Mouse (Mus musculus): Measurements from ENCODE around the gene Anxa6.

The Anxa6 gene

DNA sequence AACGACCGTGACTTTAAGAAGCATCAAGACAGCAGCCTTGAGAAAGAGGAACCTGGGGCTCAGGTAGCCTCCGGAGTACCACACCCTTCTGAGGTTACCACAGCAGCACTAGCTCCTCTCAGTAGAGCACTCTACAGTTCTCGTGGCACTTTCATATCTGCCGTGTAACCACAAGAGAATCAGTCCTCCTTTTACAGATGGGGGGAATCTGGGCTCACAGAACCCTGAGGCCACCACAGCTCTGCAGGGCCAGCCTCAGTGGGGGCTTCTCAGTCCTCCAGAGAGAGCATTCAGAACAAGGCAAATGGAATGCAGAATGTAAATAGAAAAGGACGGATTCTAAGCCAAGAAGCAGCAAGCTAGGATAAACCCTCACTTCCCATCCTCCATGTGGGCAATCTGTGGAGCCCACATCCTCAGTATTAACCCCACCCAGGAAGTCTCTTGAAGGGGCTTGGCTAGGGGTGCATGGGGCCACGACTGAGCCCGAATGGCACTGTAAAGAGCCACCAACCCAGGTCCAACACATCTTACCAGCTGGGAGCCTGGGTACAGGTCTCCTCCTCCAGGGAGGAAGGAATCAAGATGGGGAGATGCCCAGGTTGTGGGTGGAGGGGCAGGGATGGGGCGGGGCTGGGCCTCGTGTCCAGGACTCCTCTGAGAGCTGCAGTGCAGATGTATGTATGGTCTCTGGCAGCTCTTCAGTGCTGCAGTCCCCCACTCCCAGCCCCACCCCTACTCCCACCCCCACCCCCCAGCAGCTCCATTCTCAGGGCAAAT lies 1.8 kb downstream of the Anxa6 start:
- peak in 1 of 2 experiments; percentile 24 for DNase-seq (ENCODE audit: low spot score in 2 of 2)

DNA sequence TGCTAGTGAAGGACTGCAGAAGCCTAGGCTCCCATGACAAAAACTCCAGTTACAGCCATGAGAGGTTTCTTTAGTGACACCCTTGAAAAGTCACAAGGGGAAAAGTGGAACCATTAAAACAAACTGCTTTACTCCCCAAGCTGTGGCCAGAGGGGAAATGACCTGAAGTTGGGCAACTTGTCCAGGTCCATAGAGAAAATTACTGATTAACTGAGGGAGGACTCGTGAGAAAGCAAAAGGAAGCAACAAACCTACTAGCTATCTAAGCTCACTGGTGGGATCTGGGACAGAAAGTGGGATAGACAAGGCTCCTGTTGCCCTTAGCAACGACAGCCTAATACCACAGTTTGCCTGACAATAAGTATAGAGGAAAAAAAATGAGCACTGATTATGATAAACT lies 4.7 kb downstream of the Anxa6 start:
- DNase-seq (ENCODE audit: low spot score in 2 of 2) = no peak

DNA sequence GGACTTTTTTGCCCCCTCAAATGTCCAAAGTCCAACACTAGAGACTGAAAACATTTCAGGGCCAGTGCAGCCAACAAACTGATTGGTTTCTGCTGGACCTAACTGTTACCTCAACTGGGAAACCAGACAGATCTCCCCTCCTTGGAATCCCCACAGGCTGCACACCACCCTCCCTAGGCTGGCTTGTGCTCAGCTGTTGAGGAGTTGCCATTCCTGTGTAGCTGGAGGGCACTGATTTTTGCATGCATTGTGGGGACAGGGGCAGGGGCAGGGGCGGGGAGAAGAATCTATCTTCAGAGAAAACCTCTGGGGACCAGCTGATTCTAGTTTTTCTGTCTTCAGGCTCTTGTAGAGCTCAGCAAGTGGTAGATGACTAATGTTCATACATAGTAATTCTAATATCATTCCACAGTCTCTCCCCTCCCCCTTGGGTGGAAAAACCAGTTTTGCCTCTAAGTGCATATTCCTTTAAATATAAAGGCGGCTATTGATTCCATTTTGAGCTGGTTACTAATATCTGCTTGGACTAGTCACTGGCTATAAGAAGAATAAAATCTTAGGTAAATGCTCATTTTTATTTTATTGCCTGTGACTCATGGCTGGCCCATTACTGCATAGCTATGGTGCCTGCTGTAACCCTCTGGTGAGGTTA lies 5.9 kb downstream of the Anxa6 start:
- no peak for DNase-seq (ENCODE audit: low spot score in 2 of 2)

DNA sequence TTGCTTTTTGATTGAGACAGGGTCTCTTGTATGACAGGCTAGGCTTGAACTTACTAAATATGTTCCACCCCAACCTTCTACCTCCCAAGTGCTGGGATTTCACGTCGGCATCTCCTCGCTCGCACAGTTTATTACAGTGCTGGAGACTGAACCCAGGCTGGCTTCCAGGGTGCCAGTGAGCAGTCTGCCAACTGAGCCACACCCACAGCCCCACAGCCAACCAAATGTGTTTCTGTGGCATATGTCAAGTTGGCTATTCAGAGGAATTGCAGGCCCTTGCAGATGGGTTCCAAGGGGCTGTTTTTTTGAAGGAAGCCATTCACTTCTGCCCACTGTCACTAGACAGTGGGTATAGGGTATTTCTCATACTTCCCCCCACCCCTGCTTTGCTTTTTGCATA lies 7.3 kb downstream of the Anxa6 start:
- peak; percentile 53 to 60 for DNase-seq (ENCODE audit: low spot score in 2 of 2)

DNA sequence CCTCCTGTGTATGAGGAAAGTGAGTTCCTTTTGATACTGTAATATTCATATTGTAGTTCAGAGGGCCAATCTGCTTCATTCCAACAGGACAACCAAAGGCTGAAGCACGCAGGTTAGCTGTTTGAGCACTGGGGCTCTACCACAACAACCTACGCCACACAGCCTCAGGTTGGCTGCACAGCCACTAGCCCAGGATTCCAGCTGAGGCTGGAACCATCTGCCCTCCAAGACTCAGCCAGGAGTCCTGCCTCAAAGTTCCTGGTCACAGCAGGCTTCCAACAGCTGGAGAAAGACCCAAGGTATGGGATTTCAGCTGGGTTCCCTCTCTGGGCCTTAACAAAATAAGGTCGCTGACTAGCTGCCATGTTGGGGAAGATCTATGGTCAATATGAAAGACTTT lies 9.7 kb downstream of the Anxa6 start:
- no peak for DNase-seq (ENCODE audit: low spot score in 2 of 2)

DNA sequence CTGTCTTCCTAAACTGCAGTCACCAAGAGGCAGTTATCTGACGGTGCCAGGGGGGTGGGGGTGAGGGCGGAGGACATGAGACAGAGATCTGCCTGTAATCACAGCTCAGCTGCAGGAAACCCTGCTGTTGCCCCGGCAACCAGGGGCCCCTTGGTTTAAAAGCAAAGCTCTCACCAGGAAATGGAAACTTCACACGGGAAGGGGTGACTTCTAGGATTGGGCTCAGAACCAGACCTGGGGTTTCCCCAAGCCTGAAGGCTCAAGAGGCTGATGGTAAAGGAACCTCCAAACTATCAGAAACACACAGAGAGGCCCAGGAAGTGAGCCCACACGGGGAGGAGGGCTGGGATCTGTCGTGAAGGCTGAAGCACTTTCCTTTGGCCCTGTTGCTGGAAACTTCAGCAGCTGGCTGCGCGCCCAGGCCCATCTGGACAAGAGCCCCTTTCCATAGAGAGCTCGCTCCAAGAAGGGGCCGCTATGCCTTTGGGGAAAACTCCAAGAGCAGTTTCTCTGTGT lies 10.1 kb downstream of the Anxa6 start:
- peak; percentile 91 for DNase-seq (ENCODE audit: low spot score in 2 of 2)

DNA sequence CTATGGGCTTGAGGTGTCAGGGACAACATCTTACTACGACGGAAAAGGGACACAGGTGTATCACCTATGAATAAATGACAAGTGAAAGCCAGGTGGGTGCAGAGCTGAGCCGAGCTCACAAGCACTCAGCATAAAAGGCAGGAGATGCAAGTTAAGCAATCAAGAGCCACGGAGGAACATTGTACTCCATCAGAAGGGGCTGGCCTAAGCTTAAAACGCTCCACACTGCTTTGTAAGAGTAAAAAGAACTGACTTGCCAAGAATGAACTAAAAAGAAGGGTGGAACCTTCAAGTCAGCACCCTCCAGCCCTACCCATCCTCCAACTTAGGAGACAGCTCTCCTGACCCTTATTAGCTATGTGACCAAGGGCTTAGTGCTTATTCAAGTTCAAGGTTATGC lies 10.7 kb downstream of the Anxa6 start:
- no peak for DNase-seq (ENCODE audit: low spot score in 2 of 2)

DNA sequence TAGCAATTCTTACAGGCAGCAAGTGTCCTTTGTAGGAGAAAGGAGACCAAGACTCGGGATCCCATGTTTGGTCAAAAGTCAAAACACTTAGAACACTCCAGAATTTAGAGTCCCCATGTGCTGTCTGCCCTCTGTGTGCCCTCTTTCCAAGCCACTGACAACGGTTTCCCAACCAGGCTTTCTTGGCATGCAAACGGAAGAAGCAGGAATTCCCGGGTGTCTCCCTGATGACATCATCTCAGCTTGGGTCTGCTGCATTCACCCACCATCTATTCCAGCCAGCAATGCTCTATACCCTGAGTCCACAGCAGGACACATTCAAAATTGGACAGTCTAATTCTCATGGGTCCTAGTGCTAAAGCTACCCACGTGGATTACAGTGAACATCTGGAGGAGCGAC lies 11.4 kb downstream of the Anxa6 start:
- DNase-seq (ENCODE audit: low spot score in 2 of 2) = no peak

DNA sequence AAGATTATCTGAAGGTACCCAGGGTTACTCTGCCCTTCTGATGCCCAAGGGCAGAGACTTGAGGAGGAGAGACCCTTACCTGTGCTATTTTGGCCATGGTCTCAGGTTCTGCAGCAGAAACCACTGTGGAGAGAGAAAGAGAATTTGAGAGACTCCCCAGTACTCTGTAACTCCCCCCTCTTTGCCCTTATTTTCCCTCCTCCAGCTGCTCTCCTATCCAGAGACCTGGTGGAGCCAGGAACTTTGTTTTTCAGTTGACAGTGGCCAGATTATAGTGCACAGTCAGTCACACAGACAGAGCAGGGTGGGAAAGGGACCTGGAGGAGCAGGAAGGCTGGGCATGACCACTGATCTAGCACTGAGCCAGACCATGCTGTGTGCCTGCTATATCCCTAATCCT lies 11.8 kb downstream of the Anxa6 start:
- no peak for DNase-seq (ENCODE audit: low spot score in 2 of 2)

DNA sequence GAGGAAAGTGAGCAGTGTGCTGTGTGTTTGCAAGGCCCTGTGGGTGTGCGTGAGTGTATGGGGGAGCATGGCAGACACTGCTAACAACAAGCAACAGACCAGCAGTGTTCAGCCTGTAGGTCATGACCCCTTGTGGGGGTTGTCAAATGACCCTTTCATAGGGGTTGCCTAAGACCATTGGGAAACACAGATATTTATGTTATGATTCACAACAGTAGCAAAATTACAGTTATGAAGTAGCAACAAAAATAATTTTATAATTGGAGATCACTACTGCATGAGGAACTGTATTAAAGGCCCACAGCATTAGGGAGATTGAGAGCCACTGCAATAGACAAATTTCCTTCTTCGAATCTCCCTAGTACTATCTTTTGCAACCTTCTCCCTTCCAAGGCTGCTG lies 13.5 kb downstream of the Anxa6 start:
- DNase-seq (ENCODE audit: low spot score in 2 of 2) = no peak

DNA sequence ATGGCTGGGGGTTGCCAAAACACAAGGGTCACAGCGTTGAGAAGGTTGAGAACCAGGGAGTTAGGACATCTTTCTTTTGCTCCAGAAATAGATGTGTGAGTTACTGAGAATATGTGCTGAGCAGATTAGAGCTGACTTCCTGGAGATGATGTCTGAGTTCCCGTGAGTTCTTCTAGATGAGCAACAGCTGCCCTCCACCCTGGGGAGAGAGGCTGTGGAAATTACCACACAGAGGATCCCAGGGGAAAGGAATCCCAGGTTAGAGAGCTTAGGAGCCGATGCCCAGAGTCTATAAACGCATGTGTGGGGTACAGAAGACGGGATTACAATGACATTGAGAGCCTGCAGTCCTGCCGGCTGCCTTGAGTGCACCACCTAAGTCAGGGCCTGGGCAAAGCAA lies 15.2 kb downstream of the Anxa6 start:
- no peak for DNase-seq (ENCODE audit: low spot score in 2 of 2)

DNA sequence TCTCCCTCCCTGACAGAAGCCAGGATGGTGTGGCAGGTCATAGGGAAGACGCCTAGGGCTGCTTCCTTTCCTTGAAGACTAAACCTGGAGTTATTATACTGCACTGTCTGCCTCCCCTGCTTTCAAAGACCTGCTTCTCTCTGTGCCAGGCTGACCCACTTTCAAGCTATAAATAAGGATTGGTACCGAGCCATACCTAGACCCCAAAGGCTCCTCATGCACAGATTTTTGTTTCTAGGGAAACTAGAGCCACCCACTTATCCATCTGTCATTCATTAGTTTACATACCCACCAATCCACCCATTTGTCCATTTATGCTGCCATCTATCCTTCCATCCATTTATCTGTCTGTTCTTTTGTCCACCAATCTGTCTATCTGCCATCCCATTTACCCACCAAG lies 16.0 kb downstream of the Anxa6 start:
- peak in 1 of 2 experiments; percentile 47 for DNase-seq (ENCODE audit: low spot score in 2 of 2)

DNA sequence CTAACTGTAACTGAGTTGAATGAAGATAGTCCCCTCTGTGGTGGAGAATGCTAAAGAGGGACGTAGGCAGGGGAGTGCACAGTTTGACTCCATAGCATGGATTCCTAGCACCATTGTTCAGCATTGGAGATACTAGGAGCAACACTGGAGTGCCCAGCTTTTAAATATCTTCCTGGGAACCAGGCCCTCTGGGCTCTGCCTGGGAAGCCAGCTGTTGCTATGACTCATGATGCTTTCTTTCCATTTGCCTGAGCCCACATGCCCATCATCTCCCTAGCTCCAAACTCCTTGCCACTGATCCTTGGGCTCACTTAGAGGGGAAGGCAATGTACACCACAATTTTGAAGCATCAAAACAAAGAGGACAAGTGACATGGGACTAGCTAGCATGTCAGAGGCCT lies 16.5 kb downstream of the Anxa6 start:
- DNase-seq (ENCODE audit: low spot score in 2 of 2) = no peak

DNA sequence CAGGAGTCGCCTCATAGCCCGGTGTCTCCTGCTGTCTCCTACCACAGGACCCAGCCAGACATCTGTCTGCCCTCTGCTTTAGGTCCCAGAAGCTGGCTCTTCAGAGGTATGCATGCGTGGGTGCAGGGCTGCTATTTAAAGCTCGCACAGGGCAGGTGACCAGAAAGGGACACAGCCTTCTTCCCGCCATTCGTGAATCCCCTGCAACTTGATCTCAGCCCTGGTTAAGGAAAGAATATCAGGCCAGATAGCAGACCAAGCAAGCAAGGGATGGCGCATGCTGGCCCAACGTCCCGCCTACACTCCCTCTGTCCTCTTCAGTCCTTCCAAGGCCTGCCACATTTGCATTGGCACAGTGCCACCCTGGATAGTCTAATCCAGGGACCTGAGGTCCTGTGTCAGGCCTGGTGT lies 17.4 kb downstream of the Anxa6 start:
- DNase-seq (ENCODE audit: low spot score in 2 of 2) = peak; percentile 77 to 82

DNA sequence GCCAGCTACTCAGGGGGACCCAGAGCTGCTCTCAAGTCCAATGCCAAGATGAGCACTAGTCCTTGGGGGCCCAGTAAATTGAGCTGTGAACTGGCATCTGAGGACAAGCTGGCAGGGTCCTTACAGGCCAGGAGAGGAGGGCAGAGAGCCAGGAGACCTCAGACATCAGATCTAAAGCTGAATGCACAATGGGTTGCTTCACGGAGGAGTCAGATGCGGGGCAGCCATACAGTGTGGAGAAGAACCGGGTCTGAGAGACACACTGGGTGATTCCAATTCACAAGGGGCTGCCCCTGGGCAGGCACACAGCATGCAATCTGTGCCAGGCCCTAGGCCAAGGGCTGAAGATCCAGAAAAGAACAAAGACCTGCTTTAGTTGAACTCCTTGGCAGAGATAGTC lies 18.0 kb downstream of the Anxa6 start:
- DNase-seq (ENCODE audit: low spot score in 2 of 2) = peak; percentile 79 to 85

DNA sequence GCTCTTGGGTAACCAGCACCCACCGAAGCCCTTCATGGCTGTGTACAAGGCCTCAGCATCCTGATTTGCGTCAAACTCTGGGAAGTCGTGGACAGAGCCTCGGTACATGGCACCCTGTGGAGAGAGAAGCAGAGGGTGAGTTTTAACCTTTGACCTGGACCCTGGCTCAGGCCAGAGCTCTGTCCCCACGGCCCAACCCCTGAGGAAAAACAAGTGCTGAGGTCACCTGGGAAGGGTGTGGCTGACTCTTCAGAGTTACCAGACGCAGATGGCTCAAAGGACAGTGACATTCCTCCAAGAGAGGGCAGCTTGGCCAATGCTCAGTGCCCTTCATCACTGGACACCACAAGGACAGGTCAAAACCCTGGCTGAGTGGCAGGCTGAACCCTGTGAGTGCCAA lies 19.4 kb downstream of the Anxa6 start:
- DNase-seq (ENCODE audit: low spot score in 2 of 2) = no peak

DNA sequence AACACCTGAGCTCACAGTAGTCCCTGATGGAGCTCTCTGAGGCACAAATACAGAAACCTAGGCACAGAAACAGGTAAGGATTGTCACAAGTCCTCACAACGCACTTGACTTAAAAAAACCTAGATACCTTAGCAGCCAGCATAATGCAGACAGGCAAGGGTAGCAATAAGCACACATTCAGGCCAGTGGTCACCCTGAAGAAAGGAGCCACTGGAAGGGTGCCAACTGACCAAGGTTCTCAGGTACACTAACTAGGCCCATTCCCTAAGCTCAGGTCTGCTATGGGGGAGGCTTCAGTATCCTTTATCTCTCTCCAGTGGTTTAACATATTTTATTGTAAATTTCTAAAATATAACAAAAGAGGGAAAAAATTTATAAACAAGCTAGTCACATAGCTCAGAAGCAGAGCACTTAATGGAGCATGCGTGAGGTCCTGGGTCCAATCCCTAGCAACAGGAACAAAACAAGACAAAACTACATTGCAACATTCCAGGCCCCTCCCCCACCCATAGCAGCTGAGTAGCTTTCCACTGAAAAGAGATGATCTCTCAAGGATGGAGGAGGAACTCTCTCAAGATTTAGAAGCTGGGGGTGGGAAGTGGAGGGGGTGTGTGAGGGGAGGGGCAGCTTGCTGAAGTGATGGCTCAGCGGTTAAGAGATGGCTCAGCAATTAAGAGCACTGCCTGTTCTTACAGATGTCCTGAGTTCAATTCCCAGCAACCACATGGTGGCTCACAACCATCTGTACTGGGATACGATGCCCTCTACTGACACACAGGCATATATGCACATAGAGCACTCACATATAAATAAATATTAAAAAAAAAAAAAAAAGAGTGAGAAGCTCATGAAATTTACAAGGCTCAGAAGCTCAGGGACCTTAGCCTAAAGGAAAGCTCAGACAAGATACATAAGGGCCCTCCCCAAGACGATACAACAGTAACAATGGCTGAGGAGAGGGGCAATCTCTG lies 20.4 kb downstream of the Anxa6 start:
- DNase-seq (ENCODE audit: low spot score in 2 of 2) = no peak

DNA sequence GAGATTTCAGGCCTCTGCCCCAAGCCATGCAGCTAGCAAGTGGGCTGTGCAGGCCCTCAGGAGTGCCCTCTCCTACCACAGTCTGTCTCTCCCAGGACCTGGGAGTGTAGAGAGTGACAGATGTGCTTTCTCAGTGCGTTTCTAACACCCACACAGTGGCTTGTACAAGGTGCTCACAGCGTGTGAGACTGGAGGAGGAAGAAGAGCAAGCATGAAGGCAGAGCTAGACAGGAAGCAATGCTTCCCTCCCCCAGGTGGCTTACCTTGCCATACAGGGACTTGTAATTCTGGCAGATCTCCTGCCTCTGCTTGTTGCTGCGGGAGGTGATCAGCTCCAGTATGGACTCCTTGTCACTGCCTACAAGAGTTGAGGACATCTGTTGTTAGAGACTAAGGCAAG lies 21.8 kb downstream of the Anxa6 start:
- DNase-seq (ENCODE audit: low spot score in 2 of 2) = no peak

DNA sequence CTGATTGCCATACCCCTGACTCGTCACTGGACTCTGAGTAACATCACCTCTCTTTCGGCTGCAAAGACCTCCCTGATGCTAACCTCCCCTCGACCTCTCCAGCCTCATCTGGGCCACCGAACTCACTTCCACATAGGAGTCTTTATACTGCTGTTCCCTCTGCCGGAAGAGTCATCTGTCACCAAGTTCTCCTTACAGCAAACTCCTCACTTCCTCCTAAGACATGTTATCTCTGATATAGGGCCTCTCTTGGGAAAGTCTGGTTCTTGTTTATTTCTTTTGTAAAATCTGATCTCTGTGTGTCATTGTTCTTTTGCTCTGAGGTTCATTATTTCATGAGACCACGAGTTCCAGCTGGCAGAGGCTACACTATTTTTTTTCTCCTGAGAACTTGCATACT lies 25.0 kb downstream of the Anxa6 start:
- DNase-seq (ENCODE audit: low spot score in 2 of 2) = no peak

DNA sequence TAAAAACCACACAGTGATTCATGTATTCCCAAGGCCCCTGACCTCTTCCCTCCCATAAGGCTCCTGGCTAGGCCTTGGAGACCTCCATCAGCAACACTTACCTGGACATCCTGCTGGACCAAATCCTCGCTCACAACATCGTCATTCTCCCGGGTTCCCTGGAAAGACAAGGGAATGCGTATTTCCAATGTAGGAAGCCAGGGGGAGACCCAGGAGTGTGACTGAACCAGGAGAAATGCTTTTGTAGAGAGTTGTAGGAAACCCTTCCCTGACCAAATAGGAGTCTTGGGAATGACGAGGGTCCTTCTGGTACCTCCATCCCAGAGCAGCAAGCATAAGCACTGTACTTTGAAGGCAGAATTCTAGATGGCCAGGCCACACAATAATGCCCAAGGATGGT lies 27.6 kb downstream of the Anxa6 start:
- DNase-seq (ENCODE audit: low spot score in 2 of 2) = no peak

DNA sequence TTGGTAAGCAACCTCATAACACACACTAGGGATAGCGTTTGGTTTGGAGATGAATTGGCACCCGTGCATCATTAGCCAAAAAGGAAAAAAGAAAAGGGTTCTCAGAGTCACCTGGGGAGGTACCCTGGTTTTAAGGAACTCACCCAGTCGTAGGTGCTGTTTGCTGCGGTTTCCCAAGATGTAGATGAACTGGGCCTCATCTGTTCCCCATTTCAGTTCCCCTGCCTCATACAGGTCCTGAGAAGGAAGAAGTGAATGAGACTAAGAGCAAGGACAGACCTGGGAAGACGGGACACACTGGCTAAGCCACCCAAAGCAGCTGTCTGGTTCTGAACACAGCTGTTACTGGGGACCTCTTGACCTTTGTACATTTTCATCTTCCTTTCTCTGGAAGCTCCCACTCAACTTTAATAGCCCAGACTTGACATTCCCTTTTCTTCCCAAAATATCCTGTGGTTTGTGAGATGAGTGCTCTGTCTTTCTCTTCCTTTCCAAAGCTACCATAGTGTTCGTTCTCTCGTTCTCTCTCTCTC lies 28.2 kb downstream of the Anxa6 start:
- DNase-seq (ENCODE audit: low spot score in 2 of 2) = no peak

DNA sequence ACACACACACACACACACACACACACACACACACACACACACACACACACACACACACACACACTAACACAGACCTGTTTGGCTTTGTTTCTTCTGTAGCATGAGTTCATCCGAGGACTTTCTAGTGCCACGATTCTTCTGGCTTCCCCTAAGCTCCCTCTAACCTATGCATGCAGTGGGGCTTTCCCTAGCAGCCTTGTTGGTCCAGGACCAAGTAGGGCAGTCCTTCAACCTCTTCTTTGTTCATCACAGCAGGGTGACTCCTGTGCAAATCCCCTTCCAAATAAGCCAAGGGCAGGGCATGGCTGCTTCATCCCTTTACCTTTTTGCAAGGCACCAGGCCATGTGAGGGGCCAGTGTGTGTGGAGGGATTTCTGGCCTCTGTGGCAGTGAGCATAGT lies 34.5 kb downstream of the Anxa6 start:
- DNase-seq (ENCODE audit: low spot score in 2 of 2) = no peak

Data from right cerebral cortex, postnatal 10 days (tissue).